Mouse (Mus musculus): ENCODE data around the gene Frrs1. TPM values are rescaled to one million over a fixed set of nuclear protein-coding genes. Genes with fewer than 3 reads are reported as not detected.
"Not testable (repeated sequence)": the region's sequence is repeated elsewhere in the genome, so short reads cannot be mapped to it uniquely, and the experiment has no call there.

The Frrs1 gene
- polyA plus RNA-seq (2016; fragmentation: Nextera tagmentation; extraction: Ambion mirVana), result 6.0 and 10.2 TPM in 2 replicates

DNA sequence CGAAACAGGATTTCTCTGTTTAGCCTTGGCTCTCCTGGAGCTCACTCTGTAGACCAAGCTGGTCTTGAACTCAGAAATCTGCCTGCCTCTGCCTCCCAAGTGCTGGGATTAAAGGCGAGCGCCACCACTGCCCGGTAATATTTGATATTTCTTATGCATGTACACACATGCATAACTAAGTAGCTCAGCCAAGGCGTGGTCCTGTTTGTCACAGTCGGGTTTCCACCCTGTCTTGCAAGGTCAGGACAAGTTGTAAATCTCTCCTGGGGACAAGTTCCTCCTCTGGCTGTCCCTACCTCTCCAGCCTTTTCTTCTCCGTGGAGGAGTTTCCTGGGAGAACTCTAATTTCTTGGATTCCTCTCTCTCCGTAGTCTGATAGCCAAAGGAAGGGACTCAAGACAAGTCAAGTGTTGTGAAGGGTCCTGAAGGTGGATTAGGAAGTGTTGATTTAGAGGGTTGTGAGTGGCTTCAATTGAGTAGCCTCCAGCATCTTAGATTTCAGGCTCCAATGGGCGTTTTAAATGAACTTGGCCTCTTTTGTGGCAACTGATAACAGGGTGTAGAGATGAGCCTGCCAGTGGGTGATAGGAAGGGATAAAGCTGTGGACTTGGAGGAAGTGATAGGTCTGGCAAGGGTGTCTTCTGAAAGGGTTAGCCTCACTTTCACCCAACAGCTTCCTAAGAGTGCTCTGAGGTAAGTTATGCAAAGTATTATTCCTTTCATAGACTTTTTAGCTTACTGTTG, at the start of gene Frrs1:
Gene Frrs1 (plus strand): TSS at position 524 of the 745 bp plus-strand sequence.
- no peak for ATAC-seq (ENCODE audit: low FRiP score)
- no peaks in the 10 kb centered on the region for H3K27me3 ChIP-seq
- WGBS, result 90% methylated on average over 9 of the region's 9 CpGs

GRCm38 (mm10) chr3:116810351-116810750, 48.9 kb upstream of the Frrs1 start:
- 80% methylated on average over 6 of the region's 6 CpGs for WGBS

More for the DNA sequence above, at the start of gene Frrs1:
- Histone ChIP-seq H3K9me3 (replicated peaks) (no peaks in the 10 kb centered on the region), H3K36me3 (no peaks in the 10 kb centered on the region), H3K4me2 (replicated peaks) (no peak within 1 kb of the TSS), H3K27ac (no peak within 1 kb of the TSS), H3K9ac (no peak within 1 kb of the TSS), H3K4me3 (no peak within 1 kb of the TSS), H3K4me1 (peaks cover 5% of the 10 kb centered on the region; the same call in 1 of the 2 replicates)

GRCm38 (mm10) chr3:116812946-116813345, 46.3 kb upstream of the Frrs1 start:
- H3K4me3 ChIP-seq, result no peak overlapping the region
- H3K9me3 ChIP-seq (replicated peaks), result no peaks in the 10 kb centered on the region
- H3K27me3 ChIP-seq, result no peaks in the 10 kb centered on the region
- H3K27ac ChIP-seq, result no peak overlapping the region
- no peak for ATAC-seq (ENCODE audit: low FRiP score)
- H3K9ac ChIP-seq, result no peak overlapping the region
- 0 out of 2 replicates have a peak, but pooled peaks cover 4% of the 10 kb centered on the region for H3K4me1 ChIP-seq
- WGBS, result 89% methylated on average over 2 of the region's 2 CpGs
- no peak overlapping the region for H3K4me2 ChIP-seq (replicated peaks)
- H3K36me3 ChIP-seq, result no peaks in the 10 kb centered on the region

More at GRCm38 (mm10) chr3:116810351-116810750, 48.9 kb upstream of the Frrs1 start:
- not testable (repeated sequence) for ATAC-seq (ENCODE audit: low FRiP score); H3K9me3 ChIP-seq (replicated peaks); H3K9ac ChIP-seq; H3K4me1 ChIP-seq; H3K36me3 ChIP-seq; H3K27ac ChIP-seq; H3K4me2 ChIP-seq (replicated peaks); H3K4me3 ChIP-seq; H3K27me3 ChIP-seq

- WGBS, result 72% methylated on average over 6 of the region's 6 CpGs
- Histone ChIP-seq H3K36me3 (no peaks in the 10 kb centered on the region), H3K9me3 (replicated peaks) (no peaks in the 10 kb centered on the region), H3K9ac (no peak overlapping the region), H3K4me1 (no peaks in the 10 kb centered on the region), H3K27ac (no peak overlapping the region), H3K27me3 (no peaks in the 10 kb centered on the region), H3K4me3 (no peak overlapping the region), H3K4me2 (replicated peaks) (no peak overlapping the region)
- ATAC-seq (ENCODE audit: low FRiP score), result no peak
Measured at GRCm38 (mm10) chr3:116815305-116815797, 43.9 kb upstream of the Frrs1 start.

- no peak overlapping the region for H3K27ac ChIP-seq
- no peak for ATAC-seq (ENCODE audit: low FRiP score)
- no peaks in the 10 kb centered on the region for H3K27me3 ChIP-seq
- H3K4me1 ChIP-seq, result no peaks in the 10 kb centered on the region
- WGBS, result 73% methylated on average over 4 of the region's 4 CpGs
- H3K36me3 ChIP-seq, result no peaks in the 10 kb centered on the region
- no peak overlapping the region for H3K9ac ChIP-seq
- no peak overlapping the region for H3K4me2 ChIP-seq (replicated peaks)
- no peak overlapping the region for H3K4me3 ChIP-seq
- no peaks in the 10 kb centered on the region for H3K9me3 ChIP-seq (replicated peaks)
Measured at GRCm38 (mm10) chr3:116815916-116816315, 43.3 kb upstream of the Frrs1 start.

DNA sequence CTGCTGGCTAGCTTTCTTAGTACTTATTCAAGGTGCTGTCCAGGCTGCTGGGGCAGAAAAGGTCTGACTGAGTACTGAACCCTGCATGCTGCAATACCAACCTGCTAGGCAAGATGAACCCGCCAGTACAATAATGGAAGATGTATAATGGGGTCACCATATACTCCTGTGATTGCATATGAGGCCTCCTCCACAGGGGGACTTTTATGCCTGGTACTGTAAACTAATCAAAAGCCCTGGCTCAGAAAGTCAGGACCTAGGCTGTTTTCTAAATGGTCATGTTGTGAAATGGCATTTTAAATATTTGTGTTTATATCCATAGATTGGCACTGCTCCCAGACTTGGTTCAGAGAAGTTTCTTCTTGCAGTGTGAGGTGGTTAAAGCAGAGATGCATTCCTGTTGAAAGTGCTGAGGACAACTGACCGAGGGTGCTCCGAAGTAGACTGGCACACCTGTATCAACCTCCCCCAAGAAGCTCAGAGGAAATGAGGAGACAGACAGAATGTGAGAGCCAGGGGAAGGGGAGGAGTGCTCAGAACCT, 42.5 kb upstream of the Frrs1 start:
- Histone ChIP-seq H3K4me3 (no peak overlapping the region), H3K4me1 (no peaks in the 10 kb centered on the region), H3K27ac (no peak overlapping the region), H3K4me2 (replicated peaks) (no peak overlapping the region), H3K36me3 (no peaks in the 10 kb centered on the region), H3K27me3 (no peaks in the 10 kb centered on the region), H3K9ac (no peak overlapping the region), H3K9me3 (replicated peaks) (no peaks in the 10 kb centered on the region)
- no peak for ATAC-seq (ENCODE audit: low FRiP score)
- 92% methylated on average over 3 of the region's 3 CpGs for WGBS

- 96% methylated on average over 7 of the region's 7 CpGs for WGBS
- Histone ChIP-seq H3K27ac (no peak overlapping the region), H3K9ac (no peak overlapping the region), H3K36me3 (no peaks in the 10 kb centered on the region), H3K4me2 (replicated peaks) (no peak overlapping the region), H3K4me1 (no peaks in the 10 kb centered on the region), H3K4me3 (no peak overlapping the region), H3K9me3 (replicated peaks) (no peaks in the 10 kb centered on the region), H3K27me3 (no peaks in the 10 kb centered on the region)
- no peak for ATAC-seq (ENCODE audit: low FRiP score)
Measured at GRCm38 (mm10) chr3:116817231-116817630, 42.0 kb upstream of the Frrs1 start.

DNA sequence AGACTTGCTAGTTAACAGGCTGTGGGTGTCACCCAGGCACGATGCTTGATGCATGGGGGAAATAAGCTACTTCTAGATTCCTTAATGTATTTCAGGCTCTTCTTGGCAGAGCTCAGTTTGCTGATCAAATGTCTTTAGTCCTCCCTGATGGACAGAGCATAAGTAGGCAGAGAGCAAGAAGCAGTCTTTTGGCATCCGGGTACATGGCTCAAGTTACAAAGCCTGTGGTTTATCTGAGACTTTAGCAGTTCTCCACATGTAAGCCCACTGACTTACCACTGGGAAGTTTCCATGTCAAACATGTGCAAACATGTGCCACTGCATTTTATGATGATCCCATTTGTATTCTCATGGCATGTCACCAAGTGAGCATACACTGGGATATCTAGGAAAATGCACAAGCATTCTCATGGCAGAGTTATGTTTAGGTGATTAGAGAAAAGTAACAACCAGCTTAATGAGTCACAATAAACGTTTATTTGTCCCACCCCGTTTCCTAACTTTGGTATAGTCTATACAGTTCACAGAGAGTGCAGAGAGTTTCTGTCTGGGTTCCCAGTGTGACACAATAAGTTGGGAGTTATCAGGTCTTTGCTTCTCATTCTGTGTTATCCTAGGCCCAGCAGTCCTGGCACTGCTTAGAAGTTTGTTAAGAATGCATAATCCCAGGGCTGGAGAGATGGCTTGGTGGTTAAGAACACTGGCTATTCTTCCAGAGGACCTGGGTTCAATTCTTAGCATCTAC, 32.6 kb upstream of the Frrs1 start:
- H3K4me3 ChIP-seq, result no peak overlapping the region
- no peak overlapping the region for H3K27ac ChIP-seq
- no peak overlapping the region for H3K4me2 ChIP-seq (replicated peaks)
- H3K9me3 ChIP-seq (replicated peaks), result no peaks in the 10 kb centered on the region
- no peaks in the 10 kb centered on the region for H3K36me3 ChIP-seq
- WGBS, result 81% methylated on average over 4 of the region's 4 CpGs
- no peak overlapping the region for H3K9ac ChIP-seq
- H3K27me3 ChIP-seq, result no peaks in the 10 kb centered on the region
- no peaks in the 10 kb centered on the region for H3K4me1 ChIP-seq
- ATAC-seq (ENCODE audit: low FRiP score), result no peak

DNA sequence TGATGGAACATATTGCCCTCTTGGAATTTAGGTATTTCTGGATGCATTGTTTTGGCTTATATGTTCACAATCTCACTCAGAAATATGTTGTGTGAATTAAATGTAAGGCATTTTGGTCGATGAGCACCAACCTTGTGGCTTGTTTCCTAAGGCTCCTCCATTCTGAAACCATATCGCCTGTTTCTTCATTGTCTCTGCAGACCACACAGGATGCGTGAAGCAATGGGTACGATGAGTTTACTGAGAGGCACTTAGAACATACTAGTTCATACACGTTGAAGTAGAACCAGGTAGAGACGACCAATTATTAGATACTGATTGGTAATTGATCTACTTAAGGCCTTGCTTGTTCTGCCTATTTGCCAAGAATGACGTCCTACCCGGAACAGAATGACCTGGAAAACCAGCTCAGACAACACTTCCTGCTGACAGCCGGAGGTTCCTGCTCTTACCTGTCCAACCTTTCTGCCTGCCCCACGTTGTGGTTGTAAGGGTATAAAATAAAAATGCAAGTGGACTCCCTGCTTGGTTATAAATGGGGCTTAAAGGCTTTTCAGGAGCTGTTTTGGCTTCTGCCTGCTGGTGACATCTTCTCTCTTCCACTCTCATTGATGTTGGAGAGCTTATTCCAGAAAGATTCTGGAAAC, 29.9 kb upstream of the Frrs1 start:
- ATAC-seq (ENCODE audit: low FRiP score), result no peak
- no peak overlapping the region for H3K27ac ChIP-seq
- H3K4me1 ChIP-seq, result no peaks in the 10 kb centered on the region
- WGBS, result 91% methylated on average over 10 of the region's 10 CpGs
- no peak overlapping the region for H3K9ac ChIP-seq
- no peaks in the 10 kb centered on the region for H3K36me3 ChIP-seq
- no peaks in the 10 kb centered on the region for H3K27me3 ChIP-seq
- no peak overlapping the region for H3K4me3 ChIP-seq
- H3K9me3 ChIP-seq (replicated peaks), result no peaks in the 10 kb centered on the region
- H3K4me2 ChIP-seq (replicated peaks), result no peak overlapping the region

- Histone ChIP-seq H3K36me3 (no peaks in the 10 kb centered on the region), H3K4me1 (no peaks in the 10 kb centered on the region), H3K27me3 (no peaks in the 10 kb centered on the region), H3K4me3 (no peak overlapping the region), H3K9ac (no peak overlapping the region), H3K27ac (no peak overlapping the region), H3K9me3 (replicated peaks) (no peaks in the 10 kb centered on the region), H3K4me2 (replicated peaks) (no peak overlapping the region)
- whole genome bisulfite sequencing, result 88% methylated on average over 5 of the region's 5 CpGs
- no peak for ATAC-seq (ENCODE audit: low FRiP score)
Measured at GRCm38 (mm10) chr3:116831324-116831723, 27.9 kb upstream of the Frrs1 start.

DNA sequence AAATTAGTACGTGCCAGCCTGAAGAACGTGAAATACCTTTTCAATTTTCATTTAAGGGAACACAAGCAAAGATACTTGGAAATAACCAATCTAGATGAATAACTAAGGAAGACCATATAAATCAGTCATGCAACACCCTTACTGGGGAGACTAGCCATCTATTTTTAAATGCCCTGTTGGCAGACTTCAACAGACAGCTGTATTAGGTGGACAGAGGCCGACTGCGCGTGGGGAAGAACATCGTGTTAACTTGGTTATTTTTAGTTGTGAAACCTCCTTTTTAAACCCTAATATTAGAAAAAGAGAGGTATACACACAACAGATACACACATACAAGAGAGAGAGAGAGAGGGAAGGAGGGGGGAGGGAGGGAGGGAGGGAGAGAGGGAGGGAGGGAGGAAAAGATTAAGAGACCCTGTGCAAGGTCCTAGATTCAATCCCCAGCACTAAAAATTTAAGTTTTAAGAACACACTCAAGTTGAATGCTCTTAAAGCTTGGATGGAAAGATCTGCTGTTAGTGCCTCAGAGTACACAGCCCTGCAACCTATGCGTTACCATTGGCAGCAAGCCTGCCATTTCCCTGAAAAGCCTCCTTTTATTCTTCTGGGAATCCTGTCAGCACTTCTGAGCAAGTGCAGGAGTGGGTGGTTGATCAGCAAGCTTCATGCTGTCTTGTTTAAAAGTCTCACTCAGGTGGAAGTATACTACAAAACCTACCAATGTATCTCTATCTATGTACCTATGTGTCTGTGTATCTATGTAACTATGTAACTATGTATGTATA, 26.5 kb upstream of the Frrs1 start:
- H3K36me3 ChIP-seq, result no peaks in the 10 kb centered on the region
- H3K9me3 ChIP-seq (replicated peaks), result no peaks in the 10 kb centered on the region
- H3K4me3 ChIP-seq, result no peak overlapping the region
- no peaks in the 10 kb centered on the region for H3K4me1 ChIP-seq
- ATAC-seq (ENCODE audit: low FRiP score), result no peak
- no peak overlapping the region for H3K9ac ChIP-seq
- H3K4me2 ChIP-seq (replicated peaks), result no peak overlapping the region
- H3K27me3 ChIP-seq, result no peaks in the 10 kb centered on the region
- WGBS, result 91% methylated on average over 7 of the region's 7 CpGs
- H3K27ac ChIP-seq, result no peak overlapping the region

All from hindbrain, embryonic 12.5 days (tissue).